Mouse (Mus musculus): ENCODE measurements at regions not wholly inside any gene's neighbourhood (a gene's known extent, or its start where the extent isn't known, plus 50 kb on each side); places are given as distances from the start of the nearest gene placed in this dataset.

DNA sequence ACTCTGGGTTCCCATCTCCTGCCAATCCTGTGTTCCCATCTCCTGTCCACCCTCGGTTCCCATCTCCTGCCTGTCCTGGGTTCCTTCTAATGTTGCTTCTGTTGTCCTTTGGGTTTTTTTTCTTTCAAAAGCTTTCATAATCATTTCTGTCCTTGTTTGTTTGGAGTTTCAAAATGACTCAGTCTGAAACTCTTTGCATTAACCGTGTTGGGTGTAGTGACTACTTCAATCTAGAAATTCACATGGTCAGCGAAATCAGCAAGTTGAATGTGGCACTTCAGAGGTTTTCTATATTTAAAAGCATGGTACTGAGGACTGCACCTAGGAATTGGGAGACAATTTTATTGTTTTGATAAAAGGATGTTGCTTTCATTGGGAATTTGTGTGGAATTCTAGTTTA, 280.7 kb downstream of the Gm5447 start:
- no peak overlapping the region for H3K4me2 ChIP-seq (ENCODE audit: low read depth)
- no peaks in the 10 kb centered on the region for H3K79me2 ChIP-seq (ENCODE audit: control insufficient read depth, insufficient read depth)
- H3ac ChIP-seq (ENCODE audit: control insufficient read depth, insufficient read length) = no peak overlapping the region
- TF ChIP-seq MYOD1 (IDR thresholded peaks at IDR 0.05; ENCODE audit: control insufficient read depth in 1 of 3, insufficient read length in 2 of 3, low read depth in 2 of 3) (no peak), SRF (IDR thresholded peaks at IDR 0.05; ENCODE audit: control insufficient read depth, insufficient read length, low read depth) (no peak), TCF12 (IDR thresholded peaks at IDR 0.05; ENCODE audit: insufficient read depth, poor library complexity, severe bottlenecking) (no peak), POLR2AphosphoS2 (IDR thresholded peaks at IDR 0.05; ENCODE audit: insufficient read length, low read depth) (no peak), MYOG (IDR thresholded peaks at IDR 0.05; ENCODE audit: control insufficient read depth in 1 of 3, insufficient read depth in 1 of 3, insufficient read length in 2 of 3, low read depth in 2 of 3) (no peak), TCF3 (IDR thresholded peaks at IDR 0.05; ENCODE audit: insufficient read length, low read depth) (no peak), CEBPB (IDR thresholded peaks at IDR 0.05; ENCODE audit: insufficient read depth, poor library complexity, severe bottlenecking) (no peak), POLR2A (IDR thresholded peaks at IDR 0.05; ENCODE audit: insufficient read length, low read depth) (no peak), USF1 (IDR thresholded peaks at IDR 0.05; ENCODE audit: low read depth) (no peak), REST (IDR thresholded peaks at IDR 0.05; ENCODE audit: insufficient read depth, insufficient read length) (no peak), MAX (IDR thresholded peaks at IDR 0.05; ENCODE audit: low read depth) (no peak), E2F4 (IDR thresholded peaks at IDR 0.05; ENCODE audit: insufficient read depth) (no peak)
- H3K27me3 ChIP-seq (ENCODE audit: control insufficient read depth, insufficient read depth, insufficient read length) = no peaks in the 10 kb centered on the region
- no peak overlapping the region for H3K4me3 ChIP-seq
- H3K36me3 ChIP-seq (ENCODE audit: control insufficient read depth, insufficient read depth) = no peaks in the 10 kb centered on the region

GRCm38 (mm10) chr13:31255506-31255905, 281.5 kb downstream of the Gm5447 start:
- Histone ChIP-seq H3K27me3 (ENCODE audit: control insufficient read depth, insufficient read depth, insufficient read length) (no peaks in the 10 kb centered on the region), H3ac (ENCODE audit: control insufficient read depth, insufficient read length) (no peak overlapping the region), H3K4me2 (ENCODE audit: low read depth) (no peak overlapping the region), H3K4me3 (no peak overlapping the region), H3K79me2 (ENCODE audit: control insufficient read depth, insufficient read depth) (no peaks in the 10 kb centered on the region), H3K36me3 (ENCODE audit: control insufficient read depth, insufficient read depth) (no peaks in the 10 kb centered on the region)
- TF ChIP-seq TCF3 (IDR thresholded peaks at IDR 0.05; ENCODE audit: insufficient read length, low read depth) (no peak), MAX (IDR thresholded peaks at IDR 0.05; ENCODE audit: low read depth) (no peak), REST (IDR thresholded peaks at IDR 0.05; ENCODE audit: insufficient read depth, insufficient read length) (no peak), CEBPB (IDR thresholded peaks at IDR 0.05; ENCODE audit: insufficient read depth, poor library complexity, severe bottlenecking) (no peak), MYOD1 (IDR thresholded peaks at IDR 0.05; ENCODE audit: control insufficient read depth in 1 of 3, insufficient read length in 2 of 3, low read depth in 2 of 3) (no peak), USF1 (IDR thresholded peaks at IDR 0.05; ENCODE audit: low read depth) (no peak), POLR2A (IDR thresholded peaks at IDR 0.05; ENCODE audit: insufficient read length, low read depth) (no peak), MYOG (IDR thresholded peaks at IDR 0.05; ENCODE audit: control insufficient read depth in 1 of 3, insufficient read depth in 1 of 3, insufficient read length in 2 of 3, low read depth in 2 of 3) (no peak), POLR2AphosphoS2 (IDR thresholded peaks at IDR 0.05; ENCODE audit: insufficient read length, low read depth) (no peak), SRF (IDR thresholded peaks at IDR 0.05; ENCODE audit: control insufficient read depth, insufficient read length, low read depth) (no peak), E2F4 (IDR thresholded peaks at IDR 0.05; ENCODE audit: insufficient read depth) (no peak), TCF12 (IDR thresholded peaks at IDR 0.05; ENCODE audit: insufficient read depth, poor library complexity, severe bottlenecking) (no peak)

GRCm38 (mm10) chr13:31267865-31268264, 288.1 kb upstream of the Foxq1 start:
- TF ChIP-seq USF1 (IDR thresholded peaks at IDR 0.05; ENCODE audit: low read depth) = no peak
- no peak for TF ChIP-seq CEBPB (IDR thresholded peaks at IDR 0.05; ENCODE audit: insufficient read depth, poor library complexity, severe bottlenecking)
- no peak for TF ChIP-seq MAX (IDR thresholded peaks at IDR 0.05; ENCODE audit: low read depth)
- no peak for TF ChIP-seq MYOG (IDR thresholded peaks at IDR 0.05; ENCODE audit: control insufficient read depth in 1 of 3, insufficient read depth in 1 of 3, insufficient read length in 2 of 3, low read depth in 2 of 3)
- TF ChIP-seq TCF3 (IDR thresholded peaks at IDR 0.05; ENCODE audit: insufficient read length, low read depth) = no peak
- TF ChIP-seq E2F4 (IDR thresholded peaks at IDR 0.05; ENCODE audit: insufficient read depth) = no peak
- no peak for TF ChIP-seq MYOD1 (IDR thresholded peaks at IDR 0.05; ENCODE audit: control insufficient read depth in 1 of 3, insufficient read length in 2 of 3, low read depth in 2 of 3)
- no peak for TF ChIP-seq TCF12 (IDR thresholded peaks at IDR 0.05; ENCODE audit: insufficient read depth, poor library complexity, severe bottlenecking)
- no peak for TF ChIP-seq POLR2AphosphoS2 (IDR thresholded peaks at IDR 0.05; ENCODE audit: insufficient read length, low read depth)
- no peak for TF ChIP-seq SRF (IDR thresholded peaks at IDR 0.05; ENCODE audit: control insufficient read depth, insufficient read length, low read depth)
- no peak for TF ChIP-seq REST (IDR thresholded peaks at IDR 0.05; ENCODE audit: insufficient read depth, insufficient read length)
- no peak for TF ChIP-seq POLR2A (IDR thresholded peaks at IDR 0.05; ENCODE audit: insufficient read length, low read depth)
- Histone ChIP-seq H3K79me2 (ENCODE audit: control insufficient read depth, insufficient read depth) (no peaks in the 10 kb centered on the region), H3K36me3 (ENCODE audit: control insufficient read depth, insufficient read depth) (no peaks in the 10 kb centered on the region), H3K27me3 (ENCODE audit: control insufficient read depth, insufficient read depth, insufficient read length) (no peaks in the 10 kb centered on the region), H3K4me2 (ENCODE audit: low read depth) (no peak overlapping the region), H3ac (ENCODE audit: control insufficient read depth, insufficient read length) (no peak overlapping the region), H3K4me3 (no peak overlapping the region)

GRCm38 (mm10) chr13:31276005-31276644, 279.8 kb upstream of the Foxq1 start:
- Histone ChIP-seq H3ac (ENCODE audit: control insufficient read depth, insufficient read length) (no peak overlapping the region), H3K27me3 (ENCODE audit: control insufficient read depth, insufficient read depth, insufficient read length) (no peaks in the 10 kb centered on the region), H3K79me2 (ENCODE audit: control insufficient read depth, insufficient read depth) (no peaks in the 10 kb centered on the region), H3K4me3 (no peak overlapping the region), H3K36me3 (ENCODE audit: control insufficient read depth, insufficient read depth) (no peaks in the 10 kb centered on the region), H3K4me2 (ENCODE audit: low read depth) (no peak overlapping the region)
- TF ChIP-seq MYOG (IDR thresholded peaks at IDR 0.05; ENCODE audit: control insufficient read depth in 1 of 3, insufficient read depth in 1 of 3, insufficient read length in 2 of 3, low read depth in 2 of 3) = no peak
- TF ChIP-seq TCF12 (IDR thresholded peaks at IDR 0.05; ENCODE audit: insufficient read depth, poor library complexity, severe bottlenecking) = no peak
- no peak for TF ChIP-seq REST (IDR thresholded peaks at IDR 0.05; ENCODE audit: insufficient read depth, insufficient read length)
- TF ChIP-seq POLR2A (IDR thresholded peaks at IDR 0.05; ENCODE audit: insufficient read length, low read depth) = no peak
- no peak for TF ChIP-seq MAX (IDR thresholded peaks at IDR 0.05; ENCODE audit: low read depth)
- TF ChIP-seq CEBPB (IDR thresholded peaks at IDR 0.05; ENCODE audit: insufficient read depth, poor library complexity, severe bottlenecking) = no peak
- no peak for TF ChIP-seq TCF3 (IDR thresholded peaks at IDR 0.05; ENCODE audit: insufficient read length, low read depth)
- no peak for TF ChIP-seq USF1 (IDR thresholded peaks at IDR 0.05; ENCODE audit: low read depth)
- no peak for TF ChIP-seq POLR2AphosphoS2 (IDR thresholded peaks at IDR 0.05; ENCODE audit: insufficient read length, low read depth)
- no peak for TF ChIP-seq E2F4 (IDR thresholded peaks at IDR 0.05; ENCODE audit: insufficient read depth)
- no peak for TF ChIP-seq SRF (IDR thresholded peaks at IDR 0.05; ENCODE audit: control insufficient read depth, insufficient read length, low read depth)
- TF ChIP-seq MYOD1 (IDR thresholded peaks at IDR 0.05; ENCODE audit: control insufficient read depth in 1 of 3, insufficient read length in 2 of 3, low read depth in 2 of 3) = no peak

All from myocyte (in vitro differentiated cells).